Mouse (Mus musculus) heart, embryonic 12.5 days (tissue): ENCODE measurements at regions not wholly inside any gene's neighbourhood (a gene's known extent, or its start where the extent isn't known, plus 50 kb on each side); places are given as distances from the start of the nearest gene placed in this dataset.

ENCODE experiments used
- ATAC-seq: fragments of 200-750 bp; cut with Nextera tagmentation; 2 replicates; pipeline ENCODE4 v1.8.0; 2017; ENCODE audit warnings: moderate TSS enrichment, moderate library complexity; ENCODE audit not compliant: insufficient number of reproducible peaks, low FRiP score
- H3K27ac ChIP-seq: fragments of 300-500 bp; sonication (generic); 2 replicates; pipeline ENCODE4 v1.5.1; 2016; ENCODE audit warnings: mild to moderate bottlenecking, moderate library complexity; ENCODE audit not compliant: poor library complexity, severe bottlenecking
- H3K27me3 ChIP-seq: fragments of 300-500 bp; sonication (generic); replicated peaks from 2 replicates; pipeline ENCODE4 v1.6.1; 2016; ENCODE audit warnings: mild to moderate bottlenecking, moderate library complexity
- H3K36me3 ChIP-seq: fragments of 300-500 bp; sonication (generic); 2 replicates; pipeline ENCODE4 v1.6.1; 2016; ENCODE audit warnings: mild to moderate bottlenecking, moderate library complexity
- H3K4me1 ChIP-seq: fragments of 300-500 bp; sonication (generic); replicated peaks from 2 replicates; pipeline ENCODE4 v1.6.1; 2016; ENCODE audit warnings: mild to moderate bottlenecking
- H3K4me2 ChIP-seq: fragments of 300-500 bp; sonication (generic); 2 replicates; pipeline ENCODE4 v1.6.1; 2016; ENCODE audit warnings: mild to moderate bottlenecking, moderate library complexity
- H3K4me3 ChIP-seq: fragments of 300-500 bp; sonication (generic); 2 replicates; pipeline ENCODE4 v1.5.1; 2016; ENCODE audit warnings: mild to moderate bottlenecking
- H3K9ac ChIP-seq: fragments of 300-500 bp; sonication (generic); 2 replicates; pipeline ENCODE4 v1.6.1; 2016; ENCODE audit warnings: mild to moderate bottlenecking, moderate library complexity
- H3K9me3 ChIP-seq: fragments of 300-500 bp; sonication (generic); replicated peaks from 2 replicates; pipeline ENCODE4 v1.6.1; 2016; ENCODE audit warnings: mild to moderate bottlenecking, moderate library complexity
- WGBS: fragments of 180-500 bp; shearing (Covaris S2); methylation state at CpG from one replicate; pipeline ENCODE4 v1.1.7; 2016; 5-methylcytosine and 5-hydroxymethylcytosine counted together

DNA sequence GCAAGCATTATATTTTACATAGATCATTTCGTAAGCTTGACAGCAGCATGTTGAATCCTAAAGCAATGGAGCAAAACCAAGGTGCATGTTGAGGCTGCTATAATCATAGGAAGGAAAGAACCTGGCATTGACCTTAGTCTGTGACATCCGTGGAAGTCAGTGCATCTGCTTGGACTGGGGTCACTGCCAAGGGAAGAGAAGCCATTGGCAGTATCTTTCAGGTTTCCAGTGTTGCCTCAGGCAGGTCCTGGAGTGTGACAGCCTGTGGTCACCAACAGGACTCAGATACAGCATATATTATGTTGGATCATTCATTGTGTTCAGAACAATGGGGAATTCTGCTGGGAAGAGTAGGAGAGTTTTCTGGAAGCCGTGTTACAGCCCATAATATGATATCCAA is 535.8 kb upstream of the Auts2 start:
- Histone ChIP-seq H3K9me3 (no peaks in the 10 kb centered on the region), H3K36me3 (no peaks in the 10 kb centered on the region), H3K4me3 (no peak overlapping the region), H3K27ac (no peak overlapping the region), H3K4me2 (no peak overlapping the region), H3K4me1 (no peaks in the 10 kb centered on the region), H3K27me3 (no peaks in the 10 kb centered on the region; the same call in 1 of the 2 replicates), H3K9ac (no peak overlapping the region)
- WGBS: 74% methylated on average over 3 of the region's 3 CpGs
- ATAC-seq: no peak

GRCm38 (mm10) chr5:133078390-133078789 is 535.2 kb upstream of the Auts2 start:
- Histone ChIP-seq H3K27me3 (no peaks in the 10 kb centered on the region; the same call in 1 of the 2 replicates), H3K36me3 (no peaks in the 10 kb centered on the region), H3K4me3 (no peak overlapping the region), H3K4me1 (no peaks in the 10 kb centered on the region), H3K4me2 (no peak overlapping the region), H3K9me3 (no peaks in the 10 kb centered on the region), H3K27ac (no peak overlapping the region), H3K9ac (no peak overlapping the region)
- 68% methylated on average over 4 of the region's 4 CpGs for WGBS
- no peak for ATAC-seq

DNA sequence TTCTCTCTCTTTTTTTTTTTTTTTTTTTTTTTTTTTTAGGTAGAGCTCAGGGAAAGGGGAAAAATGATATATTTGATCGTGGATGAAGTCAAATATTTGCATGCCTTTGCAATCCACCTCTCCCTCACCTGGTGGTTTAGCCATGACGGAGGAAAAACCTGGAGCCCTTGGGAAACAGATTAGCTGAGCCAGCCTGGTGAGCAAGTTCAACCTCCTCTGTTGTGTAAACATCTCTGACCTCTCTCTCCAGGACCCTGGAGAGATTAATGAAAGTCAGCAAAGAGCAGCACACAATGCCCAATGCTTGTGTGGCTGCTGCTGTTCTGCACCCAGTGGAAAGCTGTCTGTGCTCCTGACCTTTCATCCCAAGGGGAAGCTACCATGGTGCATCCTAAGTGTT is 530.2 kb upstream of the Auts2 start:
- ATAC-seq: no peak
- Histone ChIP-seq H3K9me3 (no peaks in the 10 kb centered on the region), H3K36me3 (no peaks in the 10 kb centered on the region), H3K4me3 (no peak overlapping the region), H3K27ac (no peak overlapping the region), H3K27me3 (no peaks in the 10 kb centered on the region), H3K4me1 (no peaks in the 10 kb centered on the region), H3K9ac (no peak overlapping the region), H3K4me2 (no peak overlapping the region)
- WGBS: 54% methylated on average over 2 of the region's 2 CpGs

- no peak overlapping the region for H3K9ac ChIP-seq
- H3K4me1 ChIP-seq: no peaks in the 10 kb centered on the region
- ATAC-seq: no peak
- H3K27ac ChIP-seq: no peak overlapping the region
- no peak overlapping the region for H3K4me3 ChIP-seq
- no peaks in the 10 kb centered on the region for H3K36me3 ChIP-seq
- H3K27me3 ChIP-seq: no peaks in the 10 kb centered on the region
- H3K4me2 ChIP-seq: no peak overlapping the region
- H3K9me3 ChIP-seq: no peaks in the 10 kb centered on the region
Observed at GRCm38 (mm10) chr5:133070141-133070540, 527.0 kb upstream of the Auts2 start.

DNA sequence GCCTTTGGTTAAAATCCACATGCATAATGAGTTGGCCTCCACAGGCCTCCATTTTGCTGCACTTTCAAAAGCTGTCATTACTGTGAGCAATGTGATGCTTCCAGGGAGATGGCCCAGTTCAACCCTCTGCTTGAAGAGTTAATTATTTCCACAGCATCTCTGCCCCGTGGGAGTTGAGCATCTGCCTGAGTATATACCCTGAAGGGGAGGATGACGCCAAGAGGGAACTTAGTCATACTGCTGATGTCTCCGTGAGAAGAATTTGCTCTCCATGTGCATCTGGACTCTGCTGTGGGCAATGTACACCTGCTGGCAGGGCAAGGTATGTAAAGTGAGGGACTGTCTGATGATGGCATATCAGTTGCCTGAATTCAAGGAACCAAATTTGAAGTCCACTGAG is 519.3 kb upstream of the Auts2 start:
- 78% methylated on average over 3 of the region's 3 CpGs for WGBS
- Histone ChIP-seq H3K4me2 (no peak overlapping the region), H3K4me1 (no peaks in the 10 kb centered on the region), H3K9me3 (0 out of 2 replicates have a peak, but pooled peaks cover 2% of the 10 kb centered on the region), H3K27me3 (no peaks in the 10 kb centered on the region), H3K4me3 (no peak overlapping the region), H3K27ac (no peak overlapping the region), H3K9ac (no peak overlapping the region), H3K36me3 (no peaks in the 10 kb centered on the region)
- no peak for ATAC-seq

- H3K36me3 ChIP-seq: no peaks in the 10 kb centered on the region
- 89% methylated on average over 4 of the region's 4 CpGs for whole genome bisulfite sequencing
- ATAC-seq: no peak
Observed at GRCm38 (mm10) chr5:133047456-133047855, 504.3 kb upstream of the Auts2 start.

DNA sequence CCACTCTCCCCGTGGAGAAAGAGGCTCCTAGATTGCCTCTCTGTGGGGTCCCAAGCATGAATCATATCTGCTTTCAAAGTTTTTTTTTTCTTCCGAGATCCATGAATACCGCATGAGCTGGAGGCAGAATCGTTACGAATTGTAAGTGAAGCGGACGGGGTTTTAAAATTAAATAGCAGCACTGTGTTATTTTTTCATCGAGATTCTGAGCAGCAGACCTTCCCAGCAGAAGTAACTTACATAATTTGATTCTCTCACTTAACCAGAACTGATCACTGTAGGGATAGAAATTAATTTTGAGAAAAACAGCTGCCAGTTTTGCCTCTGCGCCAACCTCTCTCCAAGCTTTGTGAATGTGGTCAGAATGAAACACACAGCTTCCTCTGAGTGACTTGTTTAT is 502.5 kb upstream of the Auts2 start:
- H3K4me2 ChIP-seq: no peak overlapping the region
- H3K4me3 ChIP-seq: no peak overlapping the region
- no peaks in the 10 kb centered on the region for H3K27me3 ChIP-seq
- WGBS: 58% methylated on average over 9 of the region's 9 CpGs
- no peak for ATAC-seq
- H3K9me3 ChIP-seq: 0 out of 2 replicates have a peak, but pooled peaks cover 3% of the 10 kb centered on the region
- H3K27ac ChIP-seq: no peak overlapping the region
- H3K4me1 ChIP-seq: no peaks in the 10 kb centered on the region
- H3K9ac ChIP-seq: no peak overlapping the region
- H3K36me3 ChIP-seq: no peaks in the 10 kb centered on the region

More at GRCm38 (mm10) chr5:133047456-133047855, 504.3 kb upstream of the Auts2 start:
- Histone ChIP-seq H3K4me3 (no peak overlapping the region), H3K4me1 (no peaks in the 10 kb centered on the region), H3K27ac (no peak overlapping the region), H3K9ac (no peak overlapping the region), H3K9me3 (0 out of 2 replicates have a peak, but pooled peaks cover 3% of the 10 kb centered on the region), H3K27me3 (no peaks in the 10 kb centered on the region), H3K4me2 (no peak overlapping the region)

DNA sequence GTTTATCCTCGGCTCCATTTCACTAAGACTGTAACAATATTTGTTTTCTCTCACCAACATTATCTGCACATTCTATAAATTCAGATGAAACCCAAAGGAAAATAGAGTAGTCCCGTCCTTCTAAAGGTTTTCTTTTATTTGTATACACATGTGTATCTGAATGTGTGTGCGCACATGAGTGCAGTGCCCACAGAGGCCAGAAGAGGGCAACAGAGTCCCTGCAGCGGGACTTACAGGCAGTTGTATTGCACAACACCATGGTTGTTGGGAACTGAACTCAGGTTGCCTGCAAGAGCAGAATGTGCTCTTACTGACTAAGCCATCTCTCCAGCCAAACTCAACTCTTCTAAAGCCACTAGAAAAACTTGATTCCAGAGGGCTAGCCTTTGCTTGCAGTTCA is 484.4 kb upstream of the Auts2 start:
- H3K9ac ChIP-seq: no peak overlapping the region
- 0 out of 2 replicates have a peak, but pooled peaks cover 3% of the 10 kb centered on the region for H3K27me3 ChIP-seq
- no peak for ATAC-seq
- H3K9me3 ChIP-seq: peaks cover 19% of the 10 kb centered on the region
- H3K4me2 ChIP-seq: no peak overlapping the region
- 0 out of 2 replicates have a peak, but pooled peaks cover 3% of the 10 kb centered on the region for H3K4me1 ChIP-seq
- no peak overlapping the region for H3K27ac ChIP-seq
- WGBS: 82% methylated on average over 4 of the region's 4 CpGs
- no peak overlapping the region for H3K4me3 ChIP-seq
- H3K36me3 ChIP-seq: no peaks in the 10 kb centered on the region

GRCm38 (mm10) chr5:133025121-133025520 is 482.0 kb upstream of the Auts2 start:
- Histone ChIP-seq H3K9ac (no peak overlapping the region), H3K27me3 (0 out of 2 replicates have a peak, but pooled peaks cover 3% of the 10 kb centered on the region), H3K4me2 (no peak overlapping the region), H3K9me3 (peaks cover 19% of the 10 kb centered on the region), H3K4me3 (no peak overlapping the region), H3K4me1 (0 out of 2 replicates have a peak, but pooled peaks cover 3% of the 10 kb centered on the region), H3K36me3 (no peaks in the 10 kb centered on the region), H3K27ac (no peak overlapping the region)
- WGBS: 69% methylated on average over 4 of the region's 4 CpGs
- no peak for ATAC-seq

DNA sequence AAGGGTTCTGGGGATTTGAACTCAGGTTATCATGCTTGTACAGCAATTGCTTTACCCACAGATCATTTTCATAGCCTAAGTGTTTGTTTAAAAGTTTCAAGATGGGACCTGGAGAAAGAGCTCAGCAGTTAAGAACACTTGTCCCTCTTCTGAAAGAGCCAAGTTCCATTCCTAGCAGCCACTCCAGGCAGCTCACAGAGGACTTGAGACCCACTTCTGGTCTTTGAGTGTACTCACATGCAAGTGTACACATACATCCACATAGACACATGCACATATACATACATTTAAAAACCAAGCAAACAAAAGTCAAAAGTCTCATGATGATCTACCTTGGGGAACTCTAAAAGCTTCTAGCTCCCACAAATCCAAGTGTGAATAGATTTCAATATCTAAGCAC is 477.7 kb upstream of the Auts2 start:
- Histone ChIP-seq H3K4me1 (no peaks in the 10 kb centered on the region), H3K27ac (no peak overlapping the region), H3K27me3 (0 out of 2 replicates have a peak, but pooled peaks cover 3% of the 10 kb centered on the region), H3K9me3 (no peaks in the 10 kb centered on the region), H3K4me3 (no peak overlapping the region), H3K36me3 (no peaks in the 10 kb centered on the region), H3K9ac (no peak overlapping the region), H3K4me2 (no peak overlapping the region)
- no peak for ATAC-seq

- Histone ChIP-seq H3K4me3 (no peak overlapping the region), H3K27me3 (0 out of 2 replicates have a peak, but pooled peaks cover 3% of the 10 kb centered on the region), H3K9ac (no peak overlapping the region), H3K9me3 (no peaks in the 10 kb centered on the region), H3K4me2 (no peak overlapping the region), H3K27ac (no peak overlapping the region), H3K36me3 (no peaks in the 10 kb centered on the region), H3K4me1 (no peaks in the 10 kb centered on the region)
- 36% methylated on average over 1 of the region's 1 CpGs for WGBS
- ATAC-seq: no peak
Observed at GRCm38 (mm10) chr5:133020116-133020515, 477.0 kb upstream of the Auts2 start.
